Mouse (Mus musculus): Measurements from ENCODE around the gene Osbpl8.
"Not testable (repeated sequence)": the region's sequence is repeated elsewhere in the genome, so short reads cannot be mapped to it uniquely, and the experiment has no call there.

Gene Osbpl8

GRCm38 (mm10) chr10:111183634-111184270, 19.2 kb downstream of the Osbpl8 start:
- DNase-seq (ENCODE audit: low read depth in 2 of 2, low spot score in 2 of 2): no peak

GRCm38 (mm10) chr10:111185574-111186269, 21.2 kb downstream of the Osbpl8 start:
- DNase-seq (ENCODE audit: low read depth in 2 of 2, low spot score in 2 of 2): no peak

- DNase-seq (ENCODE audit: low read depth in 2 of 2, low spot score in 2 of 2): no peak
Observed at GRCm38 (mm10) chr10:111189022-111189555, 24.5 kb downstream of the Osbpl8 start.

GRCm38 (mm10) chr10:111190110-111190795, 25.7 kb downstream of the Osbpl8 start:
- DNase-seq (ENCODE audit: low read depth in 2 of 2, low spot score in 2 of 2): no peak

GRCm38 (mm10) chr10:111193536-111193935, 29.0 kb downstream of the Osbpl8 start:
- DNase-seq (ENCODE audit: low read depth in 2 of 2, low spot score in 2 of 2): no peak

- DNase-seq (ENCODE audit: low read depth in 2 of 2, low spot score in 2 of 2): no peak
Observed at GRCm38 (mm10) chr10:111196191-111196590, 31.6 kb downstream of the Osbpl8 start.

GRCm38 (mm10) chr10:111198705-111199104, 34.2 kb downstream of the Osbpl8 start:
- not testable (repeated sequence) for DNase-seq (ENCODE audit: low read depth in 2 of 2, low spot score in 2 of 2)

GRCm38 (mm10) chr10:111201120-111201519, 36.6 kb downstream of the Osbpl8 start:
- DNase-seq (ENCODE audit: low read depth in 2 of 2, low spot score in 2 of 2): no peak

- no peak for DNase-seq (ENCODE audit: low read depth in 2 of 2, low spot score in 2 of 2)
Observed at GRCm38 (mm10) chr10:111201666-111202065, 37.1 kb downstream of the Osbpl8 start.

- DNase-seq (ENCODE audit: low read depth in 2 of 2, low spot score in 2 of 2): no peak
Observed at GRCm38 (mm10) chr10:111204089-111204488, 39.5 kb downstream of the Osbpl8 start.

- DNase-seq (ENCODE audit: low read depth in 2 of 2, low spot score in 2 of 2): no peak
Observed at GRCm38 (mm10) chr10:111205421-111205820, 40.9 kb downstream of the Osbpl8 start.

GRCm38 (mm10) chr10:111207386-111207785, 42.8 kb downstream of the Osbpl8 start:
- DNase-seq (ENCODE audit: low read depth in 2 of 2, low spot score in 2 of 2): no peak

- peak in 1 of 2 experiments; percentile 28 for DNase-seq (ENCODE audit: low read depth in 2 of 2, low spot score in 2 of 2)
Observed at GRCm38 (mm10) chr10:111214084-111214483, 49.5 kb downstream of the Osbpl8 start.

GRCm38 (mm10) chr10:111214696-111215095, 50.1 kb downstream of the Osbpl8 start:
- peak; percentile 68 to 71 for DNase-seq (ENCODE audit: low read depth in 2 of 2, low spot score in 2 of 2)

- DNase-seq (ENCODE audit: low read depth in 2 of 2, low spot score in 2 of 2): no peak
Observed at GRCm38 (mm10) chr10:111215572-111215971, 51.0 kb downstream of the Osbpl8 start.

- DNase-seq (ENCODE audit: low read depth in 2 of 2, low spot score in 2 of 2): no peak
Observed at GRCm38 (mm10) chr10:111216111-111216510, 51.6 kb downstream of the Osbpl8 start.

- DNase-seq (ENCODE audit: low read depth in 2 of 2, low spot score in 2 of 2): no peak
Observed at GRCm38 (mm10) chr10:111222535-111222934, 58.0 kb downstream of the Osbpl8 start.

GRCm38 (mm10) chr10:111223218-111223830, 58.8 kb downstream of the Osbpl8 start:
- DNase-seq (ENCODE audit: low read depth in 2 of 2, low spot score in 2 of 2): no peak

- DNase-seq (ENCODE audit: low read depth in 2 of 2, low spot score in 2 of 2): no peak
Observed at GRCm38 (mm10) chr10:111224696-111225095, 60.1 kb downstream of the Osbpl8 start.

GRCm38 (mm10) chr10:111226508-111226907, 62.0 kb downstream of the Osbpl8 start:
- peak; percentile 86 to 92 for DNase-seq (ENCODE audit: low read depth in 2 of 2, low spot score in 2 of 2)

GRCm38 (mm10) chr10:111232237-111232636, 67.7 kb downstream of the Osbpl8 start:
- not testable (repeated sequence) for DNase-seq (ENCODE audit: low read depth in 2 of 2, low spot score in 2 of 2)

All from CD8-positive naive resting alpha-beta T cell, adult 2 months (primary cell).